Mouse (Mus musculus) C2C12 (cell line): ENCODE data around the gene Rhobtb1. TPM values are rescaled to one million over a fixed set of nuclear protein-coding genes. Genes with fewer than 3 reads are reported as not detected.

Experiments used
- H3K27me3 ChIP-seq: one replicate; pipeline ENCODE4 v1.6.1; 2011; ENCODE audit not compliant: control insufficient read depth, insufficient read depth, insufficient read length
- H3K36me3 ChIP-seq: one replicate; pipeline ENCODE4 v1.6.1; 2011; ENCODE audit not compliant: control insufficient read depth, insufficient read depth
- H3K4me3 ChIP-seq: one replicate; pipeline ENCODE4 v1.5.1; 2011; ENCODE audit warnings: mild to moderate bottlenecking, control low read depth; ENCODE audit not compliant: poor library complexity, insufficient read depth, severe bottlenecking
- H3K79me2 ChIP-seq: one replicate; pipeline ENCODE4 v1.6.1; 2011; ENCODE audit not compliant: control insufficient read depth, insufficient read depth
- H3K79me3 ChIP-seq: one replicate; pipeline ENCODE4 v1.6.1; 2011; ENCODE audit warnings: low read depth, control low read depth
- H3ac ChIP-seq: one replicate; pipeline ENCODE3; 2011; ENCODE audit warnings: low read depth; ENCODE audit not compliant: control insufficient read depth, insufficient read length
- CEBPB ChIP-seq: IDR thresholded peaks from one replicate; pipeline ENCODE4 v1.6.1; 2011; ENCODE audit warnings: low read depth, mild to moderate bottlenecking, control low read depth, moderate library complexity
- CTCF ChIP-seq: IDR thresholded peaks from one replicate; pipeline ENCODE4 v1.5.1; 2011; ENCODE audit not compliant: control insufficient read depth, insufficient read depth, insufficient read length
- FOSL1 ChIP-seq: IDR thresholded peaks from one replicate; pipeline ENCODE4 v1.8.0; 2011; ENCODE audit warnings: mild to moderate bottlenecking, low read length; ENCODE audit not compliant: poor library complexity, insufficient read depth, severe bottlenecking
- MAX ChIP-seq: IDR thresholded peaks from one replicate; pipeline ENCODE4 v1.6.1; 2011; ENCODE audit warnings: mild to moderate bottlenecking, control low read depth
- MYOD1 ChIP-seq: IDR thresholded peaks from one replicate; pipeline ENCODE4 v1.6.1; 2011; ENCODE audit warnings: low read depth; ENCODE audit not compliant: control insufficient read depth, insufficient read length
- MYOG ChIP-seq: IDR thresholded peaks from one replicate; pipeline ENCODE4 v1.6.1; 2011; ENCODE audit not compliant: control insufficient read depth, insufficient read length; ENCODE audit errors: extremely low read depth
- USF1 ChIP-seq: IDR thresholded peaks from one replicate; pipeline ENCODE4 v1.6.1; 2011; ENCODE audit warnings: low read depth, mild to moderate bottlenecking, control low read depth, moderate library complexity
- polyA plus RNA-seq: library from polyadenylated mRNA; unstranded; fragments of >200 nt; fragmentation: generic; extraction: Trizol; gene quantifications from one replicate; pipeline ENCODE4 v1.2.1, GENCODE M21; 2012; ENCODE audit warnings: missing spikeins

The Rhobtb1 gene
- polyA plus RNA-seq, 1 experiment, result 3.8 TPM

GRCm38 (mm10) chr10:69251254-69251653, 100.0 kb downstream of the Rhobtb1 start:
- H3K79me2 ChIP-seq, result no peaks in the 10 kb centered on the region
- no peaks in the 10 kb centered on the region for H3K36me3 ChIP-seq
- no peak for TF ChIP-seq USF1
- no peak for TF ChIP-seq MYOG
- TF ChIP-seq MYOD1, result no peak
- H3ac ChIP-seq, result no peak overlapping the region
- no peak overlapping the region for H3K4me3 ChIP-seq
- H3K27me3 ChIP-seq, result no peaks in the 10 kb centered on the region
- H3K79me3 ChIP-seq, result no peaks in the 10 kb centered on the region

GRCm38 (mm10) chr10:69252112-69253074, 101.2 kb downstream of the Rhobtb1 start:
- Histone ChIP-seq H3K4me3 (no peak overlapping the region), H3K79me3 (no peaks in the 10 kb centered on the region), H3K27me3 (no peaks in the 10 kb centered on the region), H3K79me2 (no peaks in the 10 kb centered on the region), H3K36me3 (no peaks in the 10 kb centered on the region), H3ac (no peak overlapping the region)
- no peak for TF ChIP-seq CEBPB
- TF ChIP-seq CTCF, result no peak
- no peak for TF ChIP-seq MYOG
- TF ChIP-seq MYOD1, result no peak
- TF ChIP-seq USF1, result no peak
- no peak for TF ChIP-seq FOSL1
- TF ChIP-seq MAX, result no peak

- TF ChIP-seq MYOD1 (no peak), MAX (no peak), CTCF (no peak), FOSL1 (no peak), CEBPB (no peak), MYOG (no peak), USF1 (no peak)
- no peaks in the 10 kb centered on the region for H3K79me2 ChIP-seq
- no peaks in the 10 kb centered on the region for H3K27me3 ChIP-seq
- no peaks in the 10 kb centered on the region for H3K36me3 ChIP-seq
- H3ac ChIP-seq, result no peak overlapping the region
- no peaks in the 10 kb centered on the region for H3K79me3 ChIP-seq
- H3K4me3 ChIP-seq, result no peak overlapping the region
These were observed 101.9 kb downstream of the Rhobtb1 start for GRCm38 (mm10) chr10:69253075-69253685.

- Histone ChIP-seq H3K27me3 (no peaks in the 10 kb centered on the region), H3ac (no peak overlapping the region), H3K4me3 (no peak overlapping the region), H3K79me2 (no peaks in the 10 kb centered on the region), H3K36me3 (no peaks in the 10 kb centered on the region), H3K79me3 (no peaks in the 10 kb centered on the region)
- no peak for TF ChIP-seq CTCF
- TF ChIP-seq USF1, result no peak
- no peak for TF ChIP-seq FOSL1
- TF ChIP-seq MYOD1, result no peak
- TF ChIP-seq MAX, result no peak
- no peak for TF ChIP-seq CEBPB
- no peak for TF ChIP-seq MYOG
These were observed 102.4 kb downstream of the Rhobtb1 start for GRCm38 (mm10) chr10:69253686-69254080.

- Histone ChIP-seq H3K79me2 (no peaks in the 10 kb centered on the region), H3K36me3 (no peaks in the 10 kb centered on the region), H3K4me3 (no peak overlapping the region), H3ac (no peak overlapping the region), H3K79me3 (no peaks in the 10 kb centered on the region), H3K27me3 (no peaks in the 10 kb centered on the region)
- no peak for TF ChIP-seq MAX
- TF ChIP-seq CTCF, result no peak
- TF ChIP-seq FOSL1, result no peak
- TF ChIP-seq USF1, result no peak
- no peak for TF ChIP-seq CEBPB
- TF ChIP-seq MYOD1, result no peak
- no peak for TF ChIP-seq MYOG
These were observed 103.2 kb downstream of the Rhobtb1 start for GRCm38 (mm10) chr10:69254390-69254847.
